Mouse (Mus musculus) adrenal gland (tissue): Measurements from ENCODE around the gene Elk1.

Experiments
- intact Hi-C: fragments of 180-260 bp; cut with DNase I; formaldehyde crosslinking; loops from one replicate; pipeline ENCODE4 v1.15.1; 2025
- long read RNA-seq, 2 experiments: library from polyadenylated mRNA; unstranded; transcript quantifications; one replicate each; pipeline ENCODE4 v2.0.0; 2020; ENCODE audit warnings: borderline replicate concordance in 1 of 2; ENCODE audit not compliant: insufficient replicate concordance in 1 of 2

Elk1 gene
- long read RNA-seq, experiment 1, partial matches to known transcripts = 0 of 3 reads
- long read RNA-seq, experiment 1, other reads (novel, unspliced or antisense) = 2 of 3 reads
- long read RNA-seq, experiment 2, partial matches to known transcripts = 0 of 1 reads
- long read RNA-seq, experiment 2, other reads (novel, unspliced or antisense) = 1 of 1 reads

- intact Hi-C loops = no loop called here
These were observed at the start of gene Elk1 for GRCm38 (mm10) chrX:20950191-20950880. Elk1 (minus strand) TSS chrX:20950608.

GRCm38 (mm10) chrX:20980901-20981300, 30.5 kb upstream of the Elk1 start:
- intact Hi-C loops = no loop called here

- intact Hi-C loops = no loop called here
These were observed 11.3 kb upstream of the Elk1 start, which contains the start of gene Uxt for GRCm38 (mm10) chrX:20961477-20962378. Uxt (minus strand) TSS chrX:20962017.

- intact Hi-C loops = loop anchor here (5.0 kb wide), 2 partner anchors 119 to 289 kb away; partner anchors contain the start of gene Uba1
These were observed 4.4 kb downstream of the Elk1 start for GRCm38 (mm10) chrX:20946055-20946454.

GRCm38 (mm10) chrX:20931963-20932362, 18.4 kb downstream of the Elk1 start:
- intact Hi-C loops = no loop called here

GRCm38 (mm10) chrX:20931364-20931763, 19.0 kb downstream of the Elk1 start, which contains the start of gene Cfp:
Cfp (minus strand) TSS chrX:20931555.
- intact Hi-C loops = no loop called here

- intact Hi-C loops = no loop called here
These were observed 20.5 kb downstream of the Elk1 start for GRCm38 (mm10) chrX:20929859-20930258.

- intact Hi-C loops = no loop called here
These were observed 25.4 kb downstream of the Elk1 start for GRCm38 (mm10) chrX:20924976-20925375.

- intact Hi-C loops = no loop called here
These were observed 26.9 kb downstream of the Elk1 start for GRCm38 (mm10) chrX:20923506-20923905.

- intact Hi-C loops = no loop called here
These were observed 29.0 kb downstream of the Elk1 start for GRCm38 (mm10) chrX:20921366-20921765.

GRCm38 (mm10) chrX:20920844-20921364, 29.5 kb downstream of the Elk1 start, which contains the start of gene Syn1:
Syn1 (minus strand) TSS chrX:20921004.
- intact Hi-C loops = no loop called here

- intact Hi-C loops = no loop called here
These were observed 30.1 kb downstream of the Elk1 start for GRCm38 (mm10) chrX:20920249-20920843.

- intact Hi-C loops = no loop called here
These were observed 35.3 kb downstream of the Elk1 start for GRCm38 (mm10) chrX:20915075-20915474.

GRCm38 (mm10) chrX:20913726-20914125, 36.7 kb downstream of the Elk1 start:
- intact Hi-C loops = no loop called here

GRCm38 (mm10) chrX:20910074-20910473, 40.3 kb downstream of the Elk1 start:
- intact Hi-C loops = no loop called here
